Mouse (Mus musculus) heart, postnatal 0 days (tissue): Measurements from ENCODE around the gene Bud13.

ENCODE experiments used
- CTCF ChIP-seq: IDR thresholded peaks from 2 replicates; pipeline ENCODE4 v1.5.1; 2016; ENCODE audit warnings: antibody characterized with exemption, control low read depth, low read depth
- EP300 ChIP-seq: IDR thresholded peaks from 2 replicates; pipeline ENCODE4 v1.6.1; 2016; ENCODE audit warnings: antibody characterized with exemption, low read depth

DNA sequence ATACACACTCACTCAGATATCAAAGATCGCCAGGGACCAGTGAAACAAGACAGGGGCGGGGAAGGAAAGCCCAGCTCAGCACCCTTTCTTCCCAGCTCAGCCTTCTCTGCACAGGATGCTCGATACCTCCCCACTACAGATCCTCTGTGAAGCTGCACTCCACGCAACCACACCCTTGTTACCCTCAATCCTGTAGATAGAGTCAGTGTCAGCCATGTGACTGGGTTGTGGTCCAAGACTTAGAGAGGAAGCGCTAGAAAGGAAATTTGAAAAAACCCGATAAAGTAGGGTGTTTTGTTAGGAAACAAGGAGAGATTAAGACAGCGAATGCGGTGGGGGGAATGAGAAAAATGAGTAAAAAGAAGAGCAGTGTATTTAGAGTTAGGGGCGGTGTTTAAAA, 10.7 kb upstream of the Bud13 start:
- TF ChIP-seq CTCF: no peak
- TF ChIP-seq EP300: no peak
